Mouse (Mus musculus) CH12.LX (cell line): ENCODE measurements at regions not wholly inside any gene's neighbourhood (a gene's known extent, or its start where the extent isn't known, plus 50 kb on each side); places are given as distances from the start of the nearest gene placed in this dataset.
A peak's percentile ranks its signal among the peaks of the same experiment; 100 is the strongest.

Experiments
- CTCF ChIP-seq, 2 experiments: IDR thresholded peaks in 1 of 2; conservative IDR thresholded peaks in 1 of 2; 2 replicates each; pipeline ENCODE4 v1.5.1; 2011 to 2012; ENCODE audit warnings: low read depth in 2 of 2, low read length in 2 of 2, improper control_type of control experiment in 1 of 2, inconsistent platforms in 1 of 2, mild to moderate bottlenecking in 1 of 2, moderate library complexity in 1 of 2
- EP300 ChIP-seq: IDR thresholded peaks from 2 replicates; pipeline ENCODE4 v1.6.1; 2011; ENCODE audit warnings: low read length, improper control_type of control experiment
- HCFC1 ChIP-seq: IDR thresholded peaks from 2 replicates; pipeline ENCODE4 v1.6.1; 2012; ENCODE audit warnings: low read depth, mild to moderate bottlenecking, inconsistent platforms, low read length, improper control_type of control experiment
- IRF4 ChIP-seq: IDR thresholded peaks from 2 replicates; pipeline ENCODE4 v1.6.1; 2014; ENCODE audit warnings: low read depth, mild to moderate bottlenecking, inconsistent platforms, low read length, improper control_type of control experiment
- MAFK ChIP-seq: IDR thresholded peaks from 2 replicates; pipeline ENCODE4 v1.6.1; 2011; ENCODE audit warnings: low read length, improper control_type of control experiment; ENCODE audit not compliant: insufficient replicate concordance
- MAX ChIP-seq: IDR thresholded peaks from 2 replicates; pipeline ENCODE4 v1.6.1; 2011; ENCODE audit warnings: low read length, improper control_type of control experiment
- RCOR1 ChIP-seq: conservative IDR thresholded peaks from 2 replicates; pipeline ENCODE4 v1.6.1; 2012; ENCODE audit warnings: low read depth, mild to moderate bottlenecking, inconsistent platforms, low read length, improper control_type of control experiment
- TCF12 ChIP-seq: IDR thresholded peaks from 2 replicates; pipeline ENCODE4 v1.6.1; 2014; ENCODE audit warnings: low read depth, mild to moderate bottlenecking, inconsistent platforms, low read length, improper control_type of control experiment
- USF1 ChIP-seq: IDR thresholded peaks from 2 replicates; pipeline ENCODE4 v1.6.1; 2014; ENCODE audit warnings: low read depth, mild to moderate bottlenecking, inconsistent platforms, low read length, improper control_type of control experiment
- ZC3H11A ChIP-seq: IDR thresholded peaks from 2 replicates; pipeline ENCODE4 v1.6.1; 2012; ENCODE audit warnings: low read depth, mild to moderate bottlenecking, inconsistent platforms, low read length, improper control_type of control experiment

DNA sequence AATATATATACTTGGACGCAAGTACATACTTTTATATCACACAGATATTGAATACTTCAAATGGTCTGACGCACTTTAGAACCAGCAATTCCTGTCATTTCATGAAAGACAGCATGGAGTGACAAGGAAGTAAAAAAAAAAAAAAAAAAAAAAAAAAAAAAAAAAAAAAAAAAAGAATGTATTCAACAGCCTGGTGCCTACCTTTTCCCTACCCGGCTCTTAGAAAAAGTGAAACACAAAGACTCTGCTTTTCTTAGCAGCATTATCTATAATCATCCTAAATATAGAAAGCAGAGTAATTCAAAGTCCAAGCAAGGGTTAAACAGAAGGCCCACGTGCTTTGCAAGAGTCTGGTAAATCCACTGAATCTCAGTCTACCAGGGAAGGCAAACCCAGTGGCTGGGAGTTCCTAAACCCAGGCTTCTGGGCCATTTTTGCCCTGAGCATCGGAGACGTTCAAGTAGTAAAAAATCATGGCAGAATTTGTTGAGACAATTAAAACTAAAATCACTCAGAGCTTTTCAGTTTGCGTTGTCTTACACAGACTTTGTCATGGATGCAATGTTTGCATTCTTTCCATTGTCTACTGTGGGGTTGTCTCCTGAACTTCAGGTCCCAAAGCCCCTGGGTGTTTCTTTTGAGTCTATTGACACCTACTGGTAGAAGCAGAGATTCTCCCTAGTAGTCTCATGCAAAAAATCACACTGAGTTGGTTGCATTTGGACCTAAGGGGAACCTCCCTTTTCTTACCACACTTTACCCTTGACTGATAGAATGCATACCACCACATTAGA, 390.2 kb upstream of the 1700008P02Rik start:
- TF ChIP-seq EP300 (0 out of 2 replicates have a peak, but pooled peaks have one; percentile 35), MAX (0 out of 2 replicates have a peak, but pooled peaks have one; percentile 22), CTCF (conservative IDR thresholded peaks at IDR 0.05 in 1 of 2, IDR thresholded peaks at IDR 0.05 in 1 of 2; ENCODE audit: low read depth in 2 of 2, low read length in 2 of 2) (peak; percentile 68 to 87), ZC3H11A (no peak), TCF12 (no peak), HCFC1 (no peak), MAFK (no peak), USF1 (no peak), RCOR1 (no peak), IRF4 (no peak)
